In genomic region chr1:136225846-136226245, GRCm38 (mm10) we compare ENCODE assay signal across 18 mouse cellular contexts. TPM values are rescaled to one million over a fixed set of nuclear protein-coding genes. Genes with fewer than 3 reads are reported as not detected.
"Had no signal": no experiment of that assay in that cellular context is flagged by ENCODE, and none has a peak within 500 bp of the region (broad histone marks: within the 10 kb centered on the region; RNA-seq: fewer than 3 reads in every experiment).

No protein-coding gene starts in this region.

- DNase-seq: liver, postnatal 0 days; lung, adult 2 months; lung, postnatal 14 days; lung, postnatal 36 days; right cerebral cortex, postnatal 14 days; thymus, adult 2 months; thymus, postnatal 25 days; thymus, postnatal 4 days had no signal

- H3K27me3 ChIP-seq: lung, embryonic 15.5 days; midbrain, embryonic 15.5 days; neural tube, embryonic 12.5 days; stomach, embryonic 15.5 days had no signal

- H3K4me3 ChIP-seq: liver, embryonic 15.5 days; lung, embryonic 15.5 days; midbrain, embryonic 15.5 days; neural tube, embryonic 12.5 days; stomach, embryonic 15.5 days had no signal

- H3K9me3 ChIP-seq: liver, embryonic 15.5 days; lung, embryonic 15.5 days; megakaryocyte, embryonic 14.5 days; midbrain, embryonic 13.5 days; midbrain, embryonic 15.5 days; neural tube, embryonic 12.5 days; stomach, embryonic 15.5 days had no signal

- H3K36me3 ChIP-seq: liver, embryonic 15.5 days; midbrain, embryonic 15.5 days; stomach, embryonic 15.5 days had no signal

RNA-seq across cellular contexts. Expression of gene Inava, which starts 8.2 kb away (rescaled TPM):
- total RNA-seq: megakaryocyte progenitor cell, adult 5-6 weeks; monocyte, adult 5-6 weeks; neutrophil, adult 5-6 weeks had no signal

RNA-seq across cellular contexts. Expression of gene Mroh3, which starts 13.2 kb away (rescaled TPM):
- total RNA-seq: megakaryocyte progenitor cell, adult 5-6 weeks; monocyte, adult 5-6 weeks; neutrophil, adult 5-6 weeks had no signal

RNA-seq across cellular contexts. Expression of gene Gpr25, which starts 34.8 kb away (rescaled TPM):
- total RNA-seq: megakaryocyte progenitor cell, adult 5-6 weeks; monocyte, adult 5-6 weeks; neutrophil, adult 5-6 weeks had no signal
